Mouse (Mus musculus) liver, adult 2 months (tissue): ENCODE measurements around the gene Gm30083. TPM values are rescaled to one million over a fixed set of nuclear protein-coding genes. Genes with fewer than 3 reads are reported as not detected.

Experiments used
- DNase-seq: peaks from one replicate; pipeline ENCODE4 v3.0.0-alpha.2; 2011; ENCODE audit warnings: low read depth, low spot score; ENCODE audit errors: extremely low read depth
- H3K27ac ChIP-seq: fragments of 200-500 bp; replicated peaks from 2 replicates; pipeline ENCODE4 v1.5.1; 2012; ENCODE audit warnings: low read depth, mild to moderate bottlenecking, control low read depth, inconsistent platforms, low read length; ENCODE audit not compliant: insufficient read depth
- H3K27me3 ChIP-seq: fragments of 200-500 bp; 2 replicates; pipeline ENCODE4 v1.6.1; 2012; ENCODE audit warnings: mild to moderate bottlenecking, moderate library complexity, low read length, inconsistent platforms; ENCODE audit not compliant: control insufficient read depth, insufficient read depth
- H3K36me3 ChIP-seq: fragments of 200-500 bp; 2 replicates; pipeline ENCODE4 v1.6.1; 2012; ENCODE audit warnings: low read length, inconsistent platforms; ENCODE audit not compliant: control insufficient read depth, insufficient read depth
- H3K4me1 ChIP-seq: fragments of 200-500 bp; 2 replicates; pipeline ENCODE4 v1.6.1; 2011; ENCODE audit warnings: low read length; ENCODE audit not compliant: control insufficient read depth, insufficient read depth
- H3K4me3 ChIP-seq: fragments of 200-500 bp; 2 replicates; pipeline ENCODE4 v1.5.1; 2011; ENCODE audit warnings: low read depth, mild to moderate bottlenecking, control low read depth, low read length, moderate library complexity; ENCODE audit not compliant: insufficient read depth
- H3K79me2 ChIP-seq: fragments of 200-500 bp; 2 replicates; pipeline ENCODE4 v1.6.1; 2012; ENCODE audit warnings: inconsistent platforms, mild to moderate bottlenecking, low read length, moderate library complexity; ENCODE audit not compliant: control insufficient read depth, insufficient read depth
- H3K9ac ChIP-seq: fragments of 200-500 bp; 2 replicates; pipeline ENCODE4 v1.6.1; 2012; ENCODE audit warnings: low read depth, mild to moderate bottlenecking, control low read depth, inconsistent platforms, low read length
- CTCF ChIP-seq: fragments of 200-500 bp; IDR thresholded peaks from 2 replicates; pipeline ENCODE4 v1.5.1; 2011; ENCODE audit warnings: low read depth, low read length, control low read depth
- POLR2A ChIP-seq: fragments of 200-500 bp; IDR thresholded peaks from 2 replicates; pipeline ENCODE4 v1.6.1; 2011; ENCODE audit warnings: low read length, control low read depth; ENCODE audit not compliant: insufficient read depth; ENCODE audit errors: extremely low read depth
- WGBS: fragments of 180-500 bp; shearing (Covaris S2); methylation state at CpG from one replicate; pipeline ENCODE4 v1.1.7; 2018; 5-methylcytosine and 5-hydroxymethylcytosine counted together
- polyA plus RNA-seq: library from polyadenylated mRNA; depleted of rRNA; stranded (reverse); fragments of >200 nt; gene quantifications from 2 replicates; pipeline ENCODE4 v1.2.3, GENCODE M21; 2012
- total RNA-seq: library from RNA; depleted of rRNA; stranded (reverse); fragments of >200 nt; gene quantifications from 2 replicates; pipeline ENCODE4 v1.2.3, GENCODE M21; 2014

Gene Gm30083
- total and polyA plus RNA-seq, 2 experiments = not detected

DNA sequence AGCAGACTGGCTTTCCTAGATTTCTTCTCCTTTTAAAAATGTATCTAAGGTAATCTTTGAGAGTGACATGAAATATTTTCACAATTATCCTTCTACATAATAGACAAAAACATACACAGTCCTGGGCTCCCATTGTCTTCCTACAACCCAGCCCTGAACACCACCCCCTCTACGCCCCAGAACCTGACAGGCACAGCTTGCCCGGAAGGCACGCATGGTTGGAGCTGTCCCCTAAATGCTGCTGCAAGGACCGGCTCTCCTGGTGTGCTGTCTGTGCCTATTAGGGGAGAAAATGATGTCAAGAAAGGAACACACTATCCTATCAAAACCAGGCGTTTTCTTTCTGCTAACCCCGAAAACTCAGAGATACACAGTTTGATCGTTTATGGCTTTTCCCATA, 37.2 kb downstream of the Gm30083 start:
- Histone ChIP-seq H3K27me3 (peaks cover 6% of the 10 kb centered on the region; the same call in 1 of the 2 replicates), H3K27ac (no peak overlapping the region), H3K79me2 (no peaks in the 10 kb centered on the region), H3K36me3 (no peaks in the 10 kb centered on the region), H3K9ac (no peak overlapping the region), H3K4me3 (no peak overlapping the region), H3K4me1 (no peaks in the 10 kb centered on the region)
- DNase-seq = no peak
- 46% methylated on average over 7 of the region's 7 CpGs for WGBS
- TF ChIP-seq CTCF = no peak
- no peak for TF ChIP-seq POLR2A

DNA sequence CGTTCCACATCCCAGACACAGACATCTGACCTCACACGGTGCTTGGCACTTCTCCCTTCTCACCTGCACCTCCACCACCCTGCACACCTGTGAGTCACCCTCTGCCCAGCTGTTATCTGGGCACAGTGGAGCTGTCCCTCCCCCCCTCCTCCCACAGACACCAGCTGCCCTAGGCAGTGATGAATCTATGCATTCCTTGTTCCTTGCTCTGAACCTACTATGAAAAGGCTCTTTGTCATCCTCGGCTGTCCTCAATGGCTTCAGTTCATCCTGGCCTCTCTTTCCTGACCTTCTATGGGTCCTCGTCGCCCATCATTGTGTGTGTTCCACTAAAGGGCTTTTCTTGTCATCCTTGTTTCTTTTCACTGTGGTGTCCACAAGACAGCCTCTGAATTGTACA, 40.2 kb downstream of the Gm30083 start:
- no peaks in the 10 kb centered on the region for H3K36me3 ChIP-seq
- H3K4me1 ChIP-seq = no peaks in the 10 kb centered on the region
- no peaks in the 10 kb centered on the region for H3K79me2 ChIP-seq
- H3K9ac ChIP-seq = no peak overlapping the region
- DNase-seq = no peak
- no peak overlapping the region for H3K27ac ChIP-seq
- H3K4me3 ChIP-seq = no peak overlapping the region
- H3K27me3 ChIP-seq = peaks cover 6% of the 10 kb centered on the region; the same call in 1 of the 2 replicates
- no peak for TF ChIP-seq CTCF
- TF ChIP-seq POLR2A = no peak
- 72% methylated on average over 5 of the region's 5 CpGs for WGBS

DNA sequence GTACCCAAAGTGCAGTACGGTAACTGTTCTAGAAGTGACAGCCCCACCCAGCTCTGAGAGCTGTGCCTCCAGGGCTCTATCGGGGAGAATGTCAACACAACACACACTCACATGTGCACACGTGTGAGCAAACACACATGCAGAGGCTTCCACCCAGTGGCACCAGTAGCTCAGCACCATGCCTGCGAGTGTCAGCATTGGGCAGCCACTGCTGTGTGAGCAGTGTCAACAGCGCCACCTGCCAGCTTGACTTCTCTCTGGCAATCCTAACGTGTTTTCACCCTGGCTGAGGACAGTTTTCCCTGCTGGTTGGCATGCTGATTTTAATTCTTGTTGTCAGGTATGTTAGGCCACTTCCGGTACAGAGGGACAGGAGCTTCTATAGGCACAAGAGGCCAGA, 42.3 kb downstream of the Gm30083 start:
- Histone ChIP-seq H3K79me2 (no peaks in the 10 kb centered on the region), H3K9ac (no peak overlapping the region), H3K4me1 (no peaks in the 10 kb centered on the region), H3K36me3 (no peaks in the 10 kb centered on the region), H3K4me3 (no peak overlapping the region), H3K27ac (no peak overlapping the region), H3K27me3 (no peaks in the 10 kb centered on the region)
- no peak for DNase-seq
- WGBS = 46% methylated on average over 7 of the region's 7 CpGs
- no peak for TF ChIP-seq POLR2A
- TF ChIP-seq CTCF = peak; percentile 33

DNA sequence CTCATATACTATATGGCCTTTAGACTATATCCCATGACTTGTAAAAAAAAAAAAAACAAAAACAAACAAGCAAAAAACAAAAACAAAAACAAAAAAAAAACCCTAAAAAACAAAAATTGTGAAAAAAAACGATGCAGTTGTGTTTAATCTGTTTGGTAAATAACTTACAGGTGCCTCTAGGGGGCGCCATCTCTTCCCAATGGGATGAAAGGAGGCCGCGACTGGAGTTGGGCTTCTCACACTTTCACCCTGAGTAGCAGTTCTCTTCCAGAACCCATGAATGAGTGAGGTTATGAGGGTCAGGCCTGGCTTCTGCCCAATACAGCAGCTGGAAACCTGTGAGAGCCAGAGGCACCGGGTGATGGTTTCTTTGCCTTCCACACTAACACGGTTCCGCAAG, 49.3 kb downstream of the Gm30083 start:
- Histone ChIP-seq H3K4me1 (no peaks in the 10 kb centered on the region), H3K79me2 (no peaks in the 10 kb centered on the region), H3K27ac (no peak overlapping the region), H3K36me3 (no peaks in the 10 kb centered on the region), H3K9ac (no peak overlapping the region), H3K4me3 (no peak overlapping the region), H3K27me3 (no peaks in the 10 kb centered on the region)
- 61% methylated on average over 7 of the region's 7 CpGs for WGBS
- TF ChIP-seq POLR2A (no peak), CTCF (no peak)
- no peak for DNase-seq

DNA sequence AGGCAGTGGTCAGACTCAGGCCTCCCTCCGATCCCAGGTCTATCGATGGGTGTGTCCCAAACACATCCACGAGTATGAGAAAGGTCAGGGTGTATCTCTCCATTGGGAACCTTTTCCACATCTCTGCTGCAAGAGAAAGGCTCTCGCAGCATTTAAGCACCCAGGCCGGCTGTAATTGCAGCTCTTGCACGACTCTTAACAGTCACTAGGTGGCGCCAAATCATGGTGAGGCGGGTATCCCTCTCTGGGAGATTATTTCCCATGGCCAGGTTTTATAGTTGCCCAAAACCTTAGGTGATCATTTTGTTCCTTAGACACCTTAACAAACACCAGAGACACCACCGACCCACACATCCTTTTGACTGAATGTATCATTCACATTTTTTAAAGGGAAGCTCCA, 55.6 kb downstream of the Gm30083 start:
- Histone ChIP-seq H3K27me3 (no peaks in the 10 kb centered on the region), H3K4me1 (no peaks in the 10 kb centered on the region), H3K9ac (no peak overlapping the region), H3K79me2 (no peaks in the 10 kb centered on the region), H3K4me3 (no peak overlapping the region), H3K27ac (no peak overlapping the region), H3K36me3 (no peaks in the 10 kb centered on the region)
- WGBS = 3% methylated on average over 9 of the region's 9 CpGs
- TF ChIP-seq POLR2A (no peak), CTCF (peak; percentile 75)
- no peak for DNase-seq

DNA sequence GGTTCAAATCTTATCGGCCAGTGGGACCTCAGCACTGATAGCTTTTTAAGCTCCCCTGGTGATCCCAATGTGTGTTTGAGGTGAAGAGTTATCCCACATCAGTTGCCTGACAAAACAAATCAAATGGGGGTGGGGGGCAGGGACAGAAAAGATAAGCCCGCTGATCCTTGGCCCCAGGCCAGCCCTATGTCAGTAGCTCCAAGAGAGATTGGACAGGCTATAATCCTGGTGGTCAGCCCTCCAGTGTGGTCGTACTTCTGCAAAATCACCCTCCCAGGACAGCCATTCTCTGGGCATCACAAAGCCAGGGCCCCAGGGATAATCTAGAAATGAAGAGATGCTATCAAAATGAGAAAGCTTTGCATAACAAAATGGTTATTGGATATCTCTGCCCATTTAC, 56.1 kb downstream of the Gm30083 start:
- H3K27me3 ChIP-seq = no peaks in the 10 kb centered on the region
- 13% methylated on average over 3 of the region's 3 CpGs for WGBS
- H3K4me3 ChIP-seq = no peak overlapping the region
- no peak for DNase-seq
- H3K27ac ChIP-seq = no peak overlapping the region
- H3K79me2 ChIP-seq = no peaks in the 10 kb centered on the region
- no peak for TF ChIP-seq POLR2A
- TF ChIP-seq CTCF = no peak
- no peaks in the 10 kb centered on the region for H3K36me3 ChIP-seq
- H3K4me1 ChIP-seq = no peaks in the 10 kb centered on the region
- H3K9ac ChIP-seq = no peak overlapping the region
